Mouse (Mus musculus): ENCODE data around the gene Ints7.

DNA sequence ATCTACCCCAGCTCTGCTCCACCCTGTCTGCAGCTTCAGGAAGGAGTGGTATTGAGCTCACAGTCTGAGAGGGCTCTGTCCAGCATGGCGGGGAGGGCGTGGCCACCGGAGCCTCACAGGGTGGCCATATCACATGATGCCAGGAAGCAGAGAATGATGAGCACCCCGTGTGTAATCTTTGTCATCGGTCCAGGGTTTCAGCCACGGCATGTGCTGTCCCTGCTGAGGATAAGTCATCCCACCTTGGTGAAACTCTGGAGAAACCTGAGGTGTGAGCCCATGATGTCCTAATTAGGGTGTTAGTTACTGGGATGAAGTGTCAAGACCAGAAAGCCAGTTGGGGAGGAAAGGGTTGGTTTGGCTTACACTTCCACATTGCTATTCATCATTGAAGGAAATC, 33.6 kb downstream of the Ints7 start:
- TF ChIP-seq CTCF (IDR thresholded peaks at IDR 0.05; ENCODE audit: low read depth, low read length) (no peak), POLR2A (IDR thresholded peaks at IDR 0.05; ENCODE audit: extremely low read depth, insufficient read depth, low read length) (no peak)

Data from liver, adult 2 months (tissue).